Mouse (Mus musculus) spleen, adult 2 months (tissue): Measurements from ENCODE around the gene Dclk2. TPM values are rescaled to one million over a fixed set of nuclear protein-coding genes. Genes with fewer than 3 reads are reported as not detected.

Experiments
- DNase-seq, 2 experiments: peaks; one replicate each; pipeline versions ENCODE4 v3.0.0 to v3.0.0-alpha.2; 2012 to 2021; ENCODE audit warnings: low spot score in 2 of 2, low read depth in 1 of 2
- H3K27ac ChIP-seq: fragments of 200-500 bp; 2 replicates; pipeline ENCODE4 v1.5.1; 2012; ENCODE audit warnings: low read length, inconsistent platforms; ENCODE audit not compliant: insufficient read depth
- H3K27me3 ChIP-seq: fragments of 200-500 bp; 2 replicates; pipeline ENCODE4 v1.6.1; 2012; ENCODE audit warnings: mild to moderate bottlenecking, moderate library complexity, low read length, inconsistent platforms; ENCODE audit not compliant: control insufficient read depth, insufficient read depth
- H3K36me3 ChIP-seq: fragments of 200-500 bp; 2 replicates; pipeline ENCODE4 v1.6.1; 2012; ENCODE audit warnings: mild to moderate bottlenecking, low read length, inconsistent platforms; ENCODE audit not compliant: control insufficient read depth, insufficient read depth
- H3K4me1 ChIP-seq: fragments of 200-500 bp; 2 replicates; pipeline ENCODE4 v1.6.1; 2011; ENCODE audit warnings: inconsistent platforms; ENCODE audit not compliant: control insufficient read depth, insufficient read depth, insufficient read length
- H3K4me3 ChIP-seq: fragments of 200-500 bp; 2 replicates; pipeline ENCODE4 v1.5.1; 2011; ENCODE audit warnings: mild to moderate bottlenecking, inconsistent platforms; ENCODE audit not compliant: insufficient read depth, insufficient read length; ENCODE audit errors: extremely low read depth
- CTCF ChIP-seq: fragments of 200-500 bp; IDR thresholded peaks from 2 replicates; pipeline ENCODE4 v1.5.1; 2011; ENCODE audit warnings: mild to moderate bottlenecking, inconsistent platforms; ENCODE audit not compliant: insufficient read depth, insufficient read length, insufficient replicate concordance; ENCODE audit errors: extremely low read depth
- POLR2A ChIP-seq: fragments of 200-500 bp; IDR thresholded peaks from 2 replicates; pipeline ENCODE4 v1.6.1; 2011; ENCODE audit warnings: low read depth, low read length, inconsistent platforms
- WGBS: fragments of 180-500 bp; shearing (Covaris S2); methylation state at CpG from one replicate; pipeline ENCODE4 v1.1.7; 2018; 5-methylcytosine and 5-hydroxymethylcytosine counted together
- polyA plus RNA-seq: library from polyadenylated mRNA; depleted of rRNA; stranded (reverse); fragments of >200 nt; gene quantifications from 2 replicates; pipeline ENCODE4 v1.2.3, GENCODE M21; 2012; rRNA removed

Dclk2 gene
- polyA plus RNA-seq, result 11.7 and 11.9 TPM in 2 replicates

DNA sequence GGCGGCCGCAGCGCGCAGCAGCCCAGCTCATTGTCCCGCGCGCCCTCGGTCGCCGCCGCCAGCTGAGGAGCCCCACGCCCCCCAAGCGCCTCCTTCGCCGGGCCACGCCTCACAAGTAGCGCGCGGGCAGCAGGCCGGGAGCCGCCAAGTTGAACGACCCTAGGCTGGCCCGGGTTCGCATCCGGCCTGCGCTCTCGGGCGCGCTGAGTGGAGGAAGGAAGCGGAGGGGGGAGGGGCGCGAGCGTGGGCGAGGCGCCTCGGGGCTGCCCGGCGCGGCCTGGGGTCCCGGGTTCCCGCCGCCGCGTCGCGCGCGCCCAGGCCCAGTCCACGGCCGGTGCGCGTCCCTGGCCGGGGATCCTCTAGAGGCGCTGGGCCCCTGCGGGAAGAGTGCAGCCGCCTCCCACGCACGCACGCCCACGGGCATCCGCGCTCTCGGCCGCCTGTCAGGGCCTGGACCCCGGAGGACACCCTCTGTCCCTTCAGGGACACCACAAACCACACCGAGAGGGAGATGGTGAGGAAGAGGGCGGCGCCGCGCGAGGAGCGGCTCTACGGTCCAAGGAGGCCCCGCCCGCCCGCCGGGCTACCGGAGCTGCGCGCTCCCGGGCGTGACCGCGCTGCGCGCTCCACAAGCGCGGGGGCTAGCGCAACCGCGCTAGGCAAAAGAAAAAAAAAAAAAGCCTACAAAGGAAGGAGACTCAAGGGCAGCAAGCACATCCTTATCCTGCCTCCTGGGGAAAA, at the start of gene Dclk2:
Dclk2 (minus strand) TSS at position 510 of the 741 bp plus-strand sequence.
- under 1% methylated on average over 74 of the region's 91 CpGs for WGBS
- DNase-seq, result peak; percentile 52 to 84
- peak within 1 kb of the TSS; percentile 88 for H3K4me3 ChIP-seq
- H3K4me1 ChIP-seq, result peaks cover 5% of the 10 kb centered on the region
- TF ChIP-seq POLR2A, result no peak
- no peak for TF ChIP-seq CTCF
- peak within 1 kb of the TSS; percentile 87 for H3K27ac ChIP-seq
- H3K36me3 ChIP-seq, result no peaks in the 10 kb centered on the region
- 0 out of 2 replicates have a peak, but pooled peaks cover 5% of the 10 kb centered on the region for H3K27me3 ChIP-seq

DNA sequence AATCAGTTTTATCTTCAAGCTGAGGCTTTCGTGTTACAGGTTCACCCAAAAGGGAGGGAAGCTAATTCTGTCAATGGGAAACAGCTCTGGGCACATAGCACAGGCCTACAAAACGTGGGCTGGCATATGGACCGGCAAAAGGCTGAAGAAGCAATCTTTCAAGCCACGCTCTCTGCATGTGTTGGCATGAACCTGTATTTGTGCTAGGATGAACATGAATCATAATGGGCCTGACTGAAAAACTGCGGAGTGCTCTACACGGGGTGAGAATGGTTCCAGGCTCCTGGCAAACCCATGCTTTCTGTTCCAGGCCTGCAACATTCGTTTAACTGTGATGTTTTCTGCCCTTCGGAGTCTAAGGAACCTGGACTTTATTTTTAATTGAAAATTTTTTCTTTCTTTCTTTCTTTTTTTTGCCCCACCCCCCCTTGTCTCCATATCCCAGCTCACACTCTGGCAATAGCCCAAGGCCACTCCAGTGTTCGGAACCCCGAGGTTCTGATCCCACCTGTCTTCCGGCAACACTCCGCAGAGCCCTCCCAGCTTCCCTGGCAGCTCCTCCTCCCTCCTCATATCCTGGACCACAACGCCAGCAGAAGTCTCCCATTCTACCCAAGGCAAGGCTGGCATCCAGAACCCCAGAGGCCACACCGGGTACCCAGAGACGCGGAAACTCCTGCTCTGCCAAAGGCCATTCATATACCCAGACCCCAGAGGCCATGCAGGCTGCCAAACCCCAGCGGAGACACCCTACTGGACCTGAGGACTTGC, 42.2 kb upstream of the Dclk2 start:
- WGBS, result 88% methylated on average over 17 of the region's 17 CpGs
- TF ChIP-seq CTCF (no peak), POLR2A (no peak)
- H3K36me3 ChIP-seq, result no peaks in the 10 kb centered on the region
- no peak for DNase-seq
- no peaks in the 10 kb centered on the region for H3K27me3 ChIP-seq
- no peak overlapping the region for H3K4me3 ChIP-seq
- no peak overlapping the region for H3K27ac ChIP-seq
- H3K4me1 ChIP-seq, result peaks cover 13% of the 10 kb centered on the region; the same call in 1 of the 2 replicates

DNA sequence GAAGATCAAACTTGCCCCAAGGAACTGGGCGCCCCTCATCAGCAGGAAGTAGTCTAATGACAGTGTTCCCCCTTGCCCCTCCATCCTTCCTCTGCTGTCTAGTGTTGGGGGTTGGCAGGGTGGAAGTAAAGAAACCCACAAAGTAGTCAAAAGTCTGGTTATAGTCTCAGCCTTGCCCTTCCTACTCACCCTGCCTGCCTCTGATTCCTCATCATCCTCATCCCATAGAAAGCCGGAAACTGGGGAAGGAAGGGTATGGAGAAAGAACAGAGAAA, 40.7 kb upstream of the Dclk2 start:
- DNase-seq, result peak in 1 of 2 experiments; percentile 10
- Histone ChIP-seq H3K4me3 (no peak overlapping the region), H3K36me3 (no peaks in the 10 kb centered on the region), H3K27ac (no peak overlapping the region), H3K27me3 (no peaks in the 10 kb centered on the region), H3K4me1 (peaks cover 13% of the 10 kb centered on the region; the same call in 1 of the 2 replicates)
- TF ChIP-seq CTCF (no peak), POLR2A (no peak)
- 17% methylated on average over 2 of the region's 2 CpGs for WGBS

GRCm38 (mm10) chr3:86960656-86961394, 40.2 kb upstream of the Dclk2 start:
- H3K4me3 ChIP-seq, result peak overlapping the region; percentile 17; the same call in 1 of the 2 replicates
- WGBS, result 34% methylated on average over 17 of the region's 17 CpGs
- no peak for DNase-seq
- TF ChIP-seq CTCF (no peak), POLR2A (no peak)
- H3K4me1 ChIP-seq, result peaks cover 13% of the 10 kb centered on the region; the same call in 1 of the 2 replicates
- H3K27ac ChIP-seq, result no peak overlapping the region
- H3K36me3 ChIP-seq, result no peaks in the 10 kb centered on the region
- H3K27me3 ChIP-seq, result no peaks in the 10 kb centered on the region

GRCm38 (mm10) chr3:86959088-86959487, 38.4 kb upstream of the Dclk2 start:
- no peak overlapping the region for H3K27ac ChIP-seq
- H3K4me1 ChIP-seq, result peaks cover 13% of the 10 kb centered on the region; the same call in 1 of the 2 replicates
- H3K36me3 ChIP-seq, result no peaks in the 10 kb centered on the region
- 41% methylated on average over 7 of the region's 7 CpGs for WGBS
- no peak for TF ChIP-seq POLR2A
- DNase-seq, result peak in 1 of 2 experiments; percentile 32
- no peaks in the 10 kb centered on the region for H3K27me3 ChIP-seq
- no peak overlapping the region for H3K4me3 ChIP-seq

DNA sequence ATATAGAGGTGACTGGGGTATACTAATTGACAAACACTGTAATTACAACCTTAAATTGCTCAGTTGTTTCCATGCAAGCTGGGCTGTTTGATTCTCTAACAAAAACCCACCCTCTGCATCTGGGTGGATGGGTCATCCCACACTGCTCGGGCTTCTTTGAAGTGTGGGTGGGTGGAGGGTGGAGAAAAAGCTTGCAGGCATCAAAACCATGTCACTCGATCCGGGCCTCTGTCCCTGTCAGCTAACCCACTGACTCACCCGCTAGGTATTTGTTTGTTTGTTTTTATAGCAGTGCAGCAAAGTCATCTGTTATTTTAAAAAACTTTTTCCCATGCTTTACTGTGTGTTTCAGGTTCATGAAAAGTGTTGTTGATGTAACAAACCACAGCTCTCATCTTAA, 34.7 kb upstream of the Dclk2 start:
- 57% methylated on average over 4 of the region's 4 CpGs for WGBS
- DNase-seq, result no peak
- no peak overlapping the region for H3K4me3 ChIP-seq
- no peaks in the 10 kb centered on the region for H3K27me3 ChIP-seq
- H3K4me1 ChIP-seq, result peaks cover 2% of the 10 kb centered on the region; the same call in 1 of the 2 replicates
- no peaks in the 10 kb centered on the region for H3K36me3 ChIP-seq
- H3K27ac ChIP-seq, result no peak overlapping the region
- TF ChIP-seq POLR2A, result no peak
- no peak for TF ChIP-seq CTCF
